Comparison of ENCODE assay signal across 11 mouse cellular contexts in the genomic region with DNA sequence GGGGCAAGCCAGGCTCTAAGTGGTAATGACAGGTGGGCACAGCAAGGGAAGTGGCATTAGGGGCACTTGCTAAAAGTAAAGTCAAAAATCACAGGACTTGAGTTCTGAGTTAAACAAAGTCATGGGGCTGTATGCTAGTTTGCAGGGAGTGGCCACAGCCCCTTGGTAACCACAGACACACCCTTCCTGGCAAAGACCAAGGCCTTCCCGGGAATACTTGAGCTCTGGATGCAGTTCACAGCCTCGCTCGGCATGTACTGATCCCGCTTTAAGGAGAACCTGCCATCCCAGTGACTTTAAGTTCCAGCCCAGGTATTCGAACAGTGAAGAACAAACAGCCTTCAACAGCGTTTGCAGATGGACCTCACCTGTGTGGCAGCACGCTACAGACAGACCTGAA.
A peak's percentile ranks its signal among the peaks of the same experiment; 100 is the strongest.
DNase-seq lines count a peak whose midpoint lies in the region; ATAC-seq and TF ChIP-seq lines count a peak whose summit lies in the region.
"Had no signal": no experiment of that assay in that cellular context is flagged by ENCODE, and none has a peak within 500 bp of the region (broad histone marks: within the 10 kb centered on the region; RNA-seq: fewer than 3 reads in every experiment).

No protein-coding gene starts in this region.

- no peak for ATAC-seq in heart, embryonic 11.5 days (replicated peaks; ENCODE audit: insufficient number of reproducible peaks, low FRiP score, low TSS enrichment)
- peak; percentile 46; the same call in 1 of the 2 replicates for ATAC-seq in lung, embryonic 15.5 days (ENCODE audit: borderline replicate concordance, extremely low read depth, low FRiP score, low TSS enrichment)
- ATAC-seq in erythroid progenitor cell, adult 5-6 weeks (replicated peaks; ENCODE audit: low FRiP score, poor library complexity, severe bottlenecking) = no peak
- no peak for ATAC-seq in hindbrain, postnatal 0 days

- H3K4me3 ChIP-seq in heart, embryonic 11.5 days (ENCODE audit: low read depth, low read length) = no peak overlapping the region
- H3K4me3 ChIP-seq in E14TG2a.4 (replicated peaks; ENCODE audit: low read length) = peak overlapping the region; percentile 26; the same call in 1 of the 2 replicates
- H3K4me3 ChIP-seq in lung, embryonic 15.5 days = no peak overlapping the region
- H3K4me3 ChIP-seq in hindbrain, postnatal 0 days (ENCODE audit: low read length) = no peak overlapping the region
- no peak overlapping the region for H3K4me3 ChIP-seq in forebrain, embryonic 10.5 days
- H3K4me3 ChIP-seq: neural tube, embryonic 13.5 days had no signal

- TF ChIP-seq CTCF in E14TG2a.4 (conservative IDR thresholded peaks at IDR 0.05; ENCODE audit: low read length) = no peak
- no peak for TF ChIP-seq CTCF in hindbrain, postnatal 0 days (IDR thresholded peaks at IDR 0.05; ENCODE audit: low read depth)

- no peak overlapping the region for H3K9ac ChIP-seq in heart, embryonic 11.5 days (ENCODE audit: low read depth, low read length)
- no peak overlapping the region for H3K9ac ChIP-seq in lung, embryonic 15.5 days
- H3K9ac ChIP-seq in hindbrain, postnatal 0 days (replicated peaks; ENCODE audit: low read length) = no peak overlapping the region
- H3K9ac ChIP-seq: neural tube, embryonic 13.5 days had no signal

- WGBS in heart, embryonic 11.5 days (ENCODE audit: insufficient replicate concordance) = 76% methylated on average over 7 of the region's 7 CpGs
- 51% methylated on average over 7 of the region's 7 CpGs for WGBS in lung, embryonic 15.5 days
- 77% methylated on average over 7 of the region's 7 CpGs for WGBS in hindbrain, postnatal 0 days
- WGBS in forebrain, embryonic 10.5 days = 90% methylated on average over 7 of the region's 7 CpGs

- H3K9me3 ChIP-seq in heart, embryonic 11.5 days (replicated peaks; ENCODE audit: control insufficient read depth, low read length) = no peaks in the 10 kb centered on the region
- H3K9me3 ChIP-seq in E14TG2a.4 (ENCODE audit: low read length) = no peaks in the 10 kb centered on the region
- H3K9me3 ChIP-seq in lung, embryonic 15.5 days = no peaks in the 10 kb centered on the region
- H3K9me3 ChIP-seq in hindbrain, postnatal 0 days (ENCODE audit: low read length) = no peaks in the 10 kb centered on the region
- H3K9me3 ChIP-seq in forebrain, embryonic 10.5 days = no peaks in the 10 kb centered on the region
- H3K9me3 ChIP-seq: neural tube, embryonic 13.5 days had no signal

- no peaks in the 10 kb centered on the region for H3K27me3 ChIP-seq in heart, embryonic 11.5 days (ENCODE audit: control insufficient read depth, insufficient read depth, low read length)
- H3K27me3 ChIP-seq in E14TG2a.4 (ENCODE audit: insufficient read depth, low read length) = no peaks in the 10 kb centered on the region
- no peaks in the 10 kb centered on the region for H3K27me3 ChIP-seq in lung, embryonic 15.5 days
- no peaks in the 10 kb centered on the region for H3K27me3 ChIP-seq in hindbrain, postnatal 0 days (ENCODE audit: insufficient read depth, low read length)
- H3K27me3 ChIP-seq in forebrain, embryonic 10.5 days (ENCODE audit: poor library complexity, severe bottlenecking) = no peaks in the 10 kb centered on the region
- H3K27me3 ChIP-seq: neural tube, embryonic 13.5 days had no signal

- peaks cover 42% of the 10 kb centered on the region for H3K4me1 ChIP-seq in heart, embryonic 11.5 days (ENCODE audit: control insufficient read depth, insufficient read depth, low read length)
- H3K4me1 ChIP-seq in E14TG2a.4 (replicated peaks; ENCODE audit: low read depth, low read length) = peaks cover 91% of the 10 kb centered on the region
- H3K4me1 ChIP-seq in lung, embryonic 15.5 days = peaks cover 30% of the 10 kb centered on the region
- no peaks in the 10 kb centered on the region; the same call in 1 of the 2 replicates for H3K4me1 ChIP-seq in hindbrain, postnatal 0 days (ENCODE audit: insufficient read depth, low read length)
- peaks cover 51% of the 10 kb centered on the region for H3K4me1 ChIP-seq in forebrain, embryonic 10.5 days

- H3K27ac ChIP-seq in heart, embryonic 11.5 days (ENCODE audit: low read depth, low read length) = no peak overlapping the region
- H3K27ac ChIP-seq in lung, embryonic 15.5 days = 0 out of 2 replicates have a peak overlapping the region, but pooled peaks have one; percentile 13
- no peak overlapping the region for H3K27ac ChIP-seq in hindbrain, postnatal 0 days
- no peak overlapping the region for H3K27ac ChIP-seq in forebrain, embryonic 10.5 days
- H3K27ac ChIP-seq: kidney, postnatal 0 days; neural tube, embryonic 13.5 days had no signal

- peak; percentile 97 for DNase-seq in heart, adult 11 months
- peak; percentile 36 for DNase-seq in c-Kit-positive CD71-positive TER-119-negative erythroid progenitor cells, embryonic 14.5 days (ENCODE audit: low read depth)
- DNase-seq in hindbrain, postnatal 0 days (ENCODE audit: low spot score) = no peak
- no peak for DNase-seq in forebrain, embryonic 10.5 days (ENCODE audit: extremely low spot score, low spot score)
- DNase-seq: cerebellum, adult 11-12 months had no signal

- H3K36me3 ChIP-seq in heart, embryonic 11.5 days (ENCODE audit: control insufficient read depth, insufficient read depth, low read length) = no peaks in the 10 kb centered on the region
- peaks cover 22% of the 10 kb centered on the region for H3K36me3 ChIP-seq in E14TG2a.4 (ENCODE audit: insufficient read depth, low read length)
- H3K36me3 ChIP-seq in lung, embryonic 15.5 days = no peaks in the 10 kb centered on the region
- no peaks in the 10 kb centered on the region for H3K36me3 ChIP-seq in hindbrain, postnatal 0 days (ENCODE audit: insufficient read depth, low read length)
- H3K36me3 ChIP-seq in forebrain, embryonic 10.5 days (replicated peaks) = peaks cover 7% of the 10 kb centered on the region; the same call in 1 of the 2 replicates
- H3K36me3 ChIP-seq: neural tube, embryonic 13.5 days had no signal

- H3K4me2 ChIP-seq in heart, embryonic 11.5 days = no peak overlapping the region
- H3K4me2 ChIP-seq in lung, embryonic 15.5 days = no peak overlapping the region
- no peak overlapping the region for H3K4me2 ChIP-seq in hindbrain, postnatal 0 days (ENCODE audit: low read depth, low read length)
- H3K4me2 ChIP-seq: neural tube, embryonic 13.5 days had no signal

Comparison
In these comparisons a context has a peak if more than half of its experiments do, and no peak if none do; other contexts are left out.
1. DNase-seq: peak in heart, adult 11 months (single experiment) and c-Kit-positive CD71-positive TER-119-negative erythroid progenitor cells, embryonic 14.5 days (single experiment); none in hindbrain, postnatal 0 days (single experiment) and forebrain, embryonic 10.5 days (single experiment).